Mouse (Mus musculus) urinary bladder, adult 18-20 months (tissue): Measurements from ENCODE around the gene Pias3.
"Not testable (repeated sequence)": the region's sequence is repeated elsewhere in the genome, so short reads cannot be mapped to it uniquely, and the experiment has no call there.

ENCODE experiments used
- DNase-seq, 2 experiments: peaks; one replicate each; pipeline ENCODE4 v3.0.0; 2022; ENCODE audit warnings: low spot score in 2 of 2, mixed read lengths in 2 of 2

The Pias3 gene

DNA sequence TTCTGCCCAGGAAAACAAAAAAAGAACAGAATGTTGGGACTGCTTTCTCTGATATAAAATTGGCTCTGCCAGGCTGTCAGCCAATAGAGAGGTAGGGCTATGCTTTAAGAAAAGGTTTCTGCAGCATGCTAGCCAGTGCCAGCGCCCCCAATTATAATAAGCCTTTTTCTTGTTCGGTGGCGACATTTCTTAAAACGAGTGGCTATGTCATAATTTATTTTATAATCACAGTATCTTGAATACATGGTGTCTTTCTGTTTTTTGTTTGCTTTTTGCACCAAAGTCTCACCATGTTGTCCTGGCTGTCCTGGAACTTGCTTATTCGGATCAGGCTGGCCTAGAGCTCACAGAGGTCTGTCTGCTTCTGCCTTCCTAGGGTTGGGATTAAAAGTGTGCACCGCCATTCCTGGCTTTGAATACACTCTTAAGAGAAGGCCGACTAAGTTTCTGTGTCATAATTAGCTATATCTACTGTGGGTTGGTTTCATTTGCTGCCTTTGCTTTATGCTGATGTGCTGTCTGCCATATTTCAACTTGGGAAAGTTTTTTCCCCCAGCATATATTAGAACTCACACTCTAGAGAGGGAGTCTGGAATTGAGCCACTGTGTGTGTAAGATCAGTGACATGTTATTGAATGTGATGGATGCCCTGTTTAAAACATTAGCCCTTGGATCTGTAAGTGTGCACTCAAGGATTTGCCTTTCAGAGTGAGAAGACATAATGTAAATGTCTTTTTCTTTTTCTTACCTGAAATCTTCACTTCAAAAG is 32.6 kb downstream of the Pias3 start:
- DNase-seq = no peak

DNA sequence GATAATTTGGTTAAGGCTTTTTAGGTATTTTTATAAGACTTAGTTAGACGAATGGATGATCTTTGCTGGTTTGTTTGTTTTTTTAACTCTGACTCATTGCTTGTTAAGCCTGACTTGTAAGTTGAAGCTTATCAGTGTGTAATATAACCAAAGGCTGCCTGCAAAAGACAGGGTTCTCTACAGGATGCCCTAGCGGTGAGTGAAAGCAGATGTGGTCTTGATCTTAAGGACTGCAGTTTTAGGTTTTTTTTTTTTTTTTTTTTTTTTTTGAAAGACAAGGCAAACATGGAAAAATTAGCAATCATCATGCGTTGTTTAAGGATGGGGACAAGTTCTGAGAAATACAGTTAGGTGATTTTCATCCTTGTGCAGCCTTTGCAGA is 33.2 kb downstream of the Pias3 start:
- no peak for DNase-seq

DNA sequence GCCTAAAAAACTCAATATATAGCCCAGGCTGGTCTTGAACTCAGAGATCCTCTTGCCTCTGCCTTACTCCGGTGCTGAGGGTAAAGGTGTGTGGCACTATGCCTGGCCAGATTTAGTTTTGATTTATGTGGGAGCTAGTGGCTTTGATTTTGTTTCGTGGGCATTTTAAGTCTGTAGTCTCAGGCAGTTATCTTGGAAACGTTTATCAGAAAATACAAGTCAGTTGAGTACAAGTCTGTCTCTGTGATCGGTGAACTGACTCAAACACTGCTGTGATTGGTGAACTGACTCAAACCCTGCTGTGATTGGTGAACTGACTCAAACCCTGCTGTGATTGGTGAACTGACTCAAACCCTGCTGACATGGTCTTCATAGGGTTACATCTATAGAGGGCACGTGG is 34.6 kb downstream of the Pias3 start:
- DNase-seq = no peak

GRCm38 (mm10) chr3:96733984-96734383 is 37.8 kb downstream of the Pias3 start:
- DNase-seq = no peak

- DNase-seq = no peak
Measured at GRCm38 (mm10) chr3:96735200-96735599, 39.0 kb downstream of the Pias3 start.

DNA sequence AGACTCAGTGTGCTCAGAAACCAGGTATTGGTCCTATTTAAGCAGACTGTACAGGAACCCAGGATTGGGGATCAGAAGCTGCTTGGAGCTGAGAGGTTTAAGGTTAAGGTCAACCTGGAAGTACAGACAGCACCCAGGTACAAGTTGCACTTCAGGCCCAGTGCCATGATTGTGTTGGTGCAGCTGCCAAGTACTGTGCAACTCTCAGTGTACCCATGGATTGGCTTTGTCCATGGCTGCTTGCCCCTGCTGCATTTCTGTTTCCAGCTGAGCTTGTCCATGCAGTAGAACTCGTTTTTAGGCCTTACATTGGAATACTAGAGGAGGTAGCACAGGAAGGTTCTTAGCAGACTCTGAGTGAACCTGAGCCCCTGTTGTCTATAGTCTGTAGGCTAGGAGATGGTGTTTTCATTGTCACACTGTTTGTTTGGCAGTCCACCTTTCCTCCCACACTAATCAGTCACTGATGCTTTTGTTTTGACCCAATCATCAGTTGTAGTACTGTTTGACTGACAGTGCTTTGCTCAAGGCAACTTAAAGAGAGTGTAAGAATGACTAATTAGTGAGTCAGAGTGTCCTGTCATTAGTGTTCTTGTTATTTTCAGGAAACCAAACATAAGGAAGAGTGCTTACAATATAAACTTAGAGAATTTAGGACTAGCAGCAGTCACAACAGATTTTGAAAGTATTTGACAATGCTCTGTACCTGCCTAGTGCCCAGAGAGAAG is 41.0 kb downstream of the Pias3 start:
- DNase-seq = no peak

DNA sequence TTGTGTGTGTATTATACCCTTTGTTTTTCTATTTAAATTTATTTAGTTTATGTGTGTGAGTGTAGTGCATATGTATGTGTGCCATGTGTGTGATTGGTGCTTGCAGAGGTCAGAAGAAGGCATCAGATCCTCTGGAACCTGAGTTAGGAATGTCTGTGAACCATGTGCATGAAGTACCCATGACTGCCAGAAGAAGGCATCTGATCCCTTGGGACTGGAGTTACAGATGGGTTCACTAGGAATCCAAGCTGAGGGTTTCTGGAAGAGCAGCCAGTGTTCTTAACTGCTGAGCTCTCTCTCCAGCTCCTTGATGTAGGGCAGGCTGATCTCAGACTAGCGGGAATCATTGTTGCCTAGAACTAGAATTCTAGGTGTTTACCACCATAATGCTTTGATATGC is 41.8 kb downstream of the Pias3 start:
- no peak for DNase-seq

GRCm38 (mm10) chr3:96740279-96740678 is 44.1 kb downstream of the Pias3 start:
- not testable (repeated sequence) for DNase-seq

- DNase-seq = no peak
Measured at GRCm38 (mm10) chr3:96744348-96744747, 48.2 kb downstream of the Pias3 start.

GRCm38 (mm10) chr3:96746829-96747228 is 50.6 kb downstream of the Pias3 start:
- DNase-seq = no peak
